Mouse (Mus musculus) limb, embryonic 15.5 days (tissue): ENCODE measurements around the gene Krt26. TPM values are rescaled to one million over a fixed set of nuclear protein-coding genes. Genes with fewer than 3 reads are reported as not detected.

Source experiments
- ATAC-seq: fragments of 200-750 bp; cut with Nextera tagmentation; 2 replicates; pipeline ENCODE4 v1.8.0; 2017; ENCODE audit warnings: low read depth, moderate TSS enrichment; ENCODE audit not compliant: insufficient number of reproducible peaks, low FRiP score, low TSS enrichment
- H3K27ac ChIP-seq: fragments of 300-500 bp; sonication (generic); 2 replicates; pipeline ENCODE4 v1.5.1; 2015; ENCODE audit warnings: moderate library complexity, mild to moderate bottlenecking, inconsistent platforms
- H3K27me3 ChIP-seq: fragments of 300-500 bp; sonication (generic); 2 replicates; pipeline ENCODE4 v1.6.1; 2015; ENCODE audit warnings: inconsistent platforms
- H3K36me3 ChIP-seq: fragments of 300-500 bp; sonication (generic); 2 replicates; pipeline ENCODE4 v1.6.1; 2015; ENCODE audit warnings: inconsistent platforms
- H3K4me1 ChIP-seq: fragments of 300-500 bp; sonication (generic); 2 replicates; pipeline ENCODE4 v1.6.1; 2015; ENCODE audit warnings: inconsistent platforms
- H3K4me2 ChIP-seq: fragments of 300-500 bp; sonication (generic); 2 replicates; pipeline ENCODE4 v1.6.1; 2015; ENCODE audit warnings: mild to moderate bottlenecking, inconsistent platforms
- H3K4me3 ChIP-seq: fragments of 300-500 bp; sonication (generic); 2 replicates; pipeline ENCODE4 v1.5.1; 2015; ENCODE audit warnings: mild to moderate bottlenecking, inconsistent platforms
- H3K9ac ChIP-seq: fragments of 300-500 bp; sonication (generic); 2 replicates; pipeline ENCODE4 v1.6.1; 2015; ENCODE audit warnings: inconsistent platforms
- H3K9me3 ChIP-seq: fragments of 300-500 bp; sonication (generic); 2 replicates; pipeline ENCODE4 v1.6.1; 2016; ENCODE audit warnings: inconsistent platforms
- WGBS: fragments of 180-500 bp; shearing (Covaris S2); methylation state at CpG from one replicate; pipeline ENCODE4 v1.1.7; 2015; 5-methylcytosine and 5-hydroxymethylcytosine counted together
- polyA plus RNA-seq: library from polyadenylated mRNA; unstranded; fragments of >200 nt; fragmentation: Nextera tagmentation; extraction: Ambion mirVana; gene quantifications from 2 replicates; pipeline ENCODE4 v1.2.1, GENCODE M21; 2015

Gene Krt26
- polyA plus RNA-seq, 1 experiment from 2014 or later, result not detected

GRCm38 (mm10) chr11:99281116-99281515, 56.6 kb downstream of the Krt26 start:
- Histone ChIP-seq H3K4me3 (no peak overlapping the region), H3K4me1 (peaks cover 12% of the 10 kb centered on the region), H3K36me3 (no peaks in the 10 kb centered on the region), H3K27ac (no peak overlapping the region), H3K4me2 (no peak overlapping the region), H3K9me3 (no peaks in the 10 kb centered on the region), H3K9ac (no peak overlapping the region), H3K27me3 (no peaks in the 10 kb centered on the region)
- 77% methylated on average over 9 of the region's 9 CpGs for WGBS
- no peak for ATAC-seq

DNA sequence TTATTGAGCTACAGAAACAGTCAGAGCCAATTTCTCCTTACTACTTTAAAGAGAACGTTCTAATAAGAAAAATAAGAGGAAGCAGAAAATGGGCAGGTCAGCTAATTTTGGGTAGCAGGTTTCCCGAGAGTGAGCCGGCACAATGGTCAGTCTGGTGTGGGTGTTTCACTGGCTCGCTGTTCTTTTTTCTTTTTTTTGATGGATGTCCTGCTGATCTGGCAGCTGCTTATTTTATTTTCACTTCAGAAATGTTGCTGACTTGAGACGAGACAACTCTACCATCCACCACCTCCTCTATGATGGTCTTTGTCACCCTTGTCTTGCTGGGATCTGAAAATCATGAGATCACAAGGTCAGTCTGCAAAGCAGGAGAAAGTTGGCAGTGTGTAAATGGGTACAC, 57.8 kb downstream of the Krt26 start:
- Histone ChIP-seq H3K4me3 (no peak overlapping the region), H3K4me2 (no peak overlapping the region), H3K36me3 (no peaks in the 10 kb centered on the region), H3K27me3 (no peaks in the 10 kb centered on the region), H3K27ac (no peak overlapping the region), H3K9me3 (no peaks in the 10 kb centered on the region), H3K4me1 (peaks cover 11% of the 10 kb centered on the region), H3K9ac (no peak overlapping the region)
- 56% methylated on average over 5 of the region's 5 CpGs for WGBS
- no peak for ATAC-seq

Other genes starting within 250 kb of the Krt26 start
- gene Tns4, start 248.7 kb downstream of the Krt26 start, polyA plus RNA-seq, result 1.9 and 2.1 TPM in 2 replicates
- gene Ccr7, start 182.9 kb downstream of the Krt26 start, polyA plus RNA-seq, result 0.38 and 0.48 TPM in 2 replicates
- gene Smarce1, start 106.9 kb downstream of the Krt26 start, polyA plus RNA-seq, result 224 and 241 TPM in 2 replicates
- gene Krt222, start 93.9 kb downstream of the Krt26 start, polyA plus RNA-seq, result 0.36 and 0.46 TPM in 2 replicates
- 0.23 and 0.25 TPM in 2 replicates for gene Krt24, start 52.7 kb downstream of the Krt26 start, polyA plus RNA-seq
- not detected in 2 replicates for gene Krt25, start 15.0 kb downstream of the Krt26 start, polyA plus RNA-seq
- not detected in 2 replicates for gene Krt27, start 13.1 kb upstream of the Krt26 start, polyA plus RNA-seq
- 0.14 and 0.17 TPM in 2 replicates for gene Krt28, start 36.9 kb upstream of the Krt26 start, polyA plus RNA-seq
- 625 and 642 TPM in 2 replicates for gene Krt10, start 51.4 kb upstream of the Krt26 start, polyA plus RNA-seq
- 0.15 and 0.61 TPM in 2 replicates for gene Krt12, start 84.3 kb upstream of the Krt26 start, polyA plus RNA-seq
- 0.20 and 0.32 TPM in 2 replicates for gene Krt20, start 100.2 kb upstream of the Krt26 start, polyA plus RNA-seq
- gene Krt23, start 155.2 kb upstream of the Krt26 start, polyA plus RNA-seq, result 23.0 and 24.2 TPM in 2 replicates
- 0.15 TPM in 1 of 2 replicates, not detected in the other for gene Krt39, start 183.4 kb upstream of the Krt26 start, polyA plus RNA-seq
- not detected in 2 replicates for gene Krt40, start 205.2 kb upstream of the Krt26 start, polyA plus RNA-seq
- gene Krtap3-3, start 212.9 kb upstream of the Krt26 start, polyA plus RNA-seq, result 4.0 and 5.6 TPM in 2 replicates
- gene Krtap3-2, start 218.9 kb upstream of the Krt26 start, polyA plus RNA-seq, result 0.24 TPM in 1 of 2 replicates, not detected in the other
- gene Gm11939, start 221.5 kb upstream of the Krt26 start, polyA plus RNA-seq, result not detected in 2 replicates
- 6.4 and 15.3 TPM in 2 replicates for gene Krtap3-1, start 228.7 kb upstream of the Krt26 start, polyA plus RNA-seq
- 0.22 TPM in 1 of 2 replicates, not detected in the other for gene Krtap1-5, start 243.1 kb upstream of the Krt26 start, polyA plus RNA-seq
- gene Krtap1-4, start 245.7 kb upstream of the Krt26 start, polyA plus RNA-seq, result not detected in 2 replicates